Mouse (Mus musculus) E14TG2a.4 (cell line): Measurements from ENCODE around the gene Cacna2d4.

ENCODE experiments used
- CTCF ChIP-seq: conservative IDR thresholded peaks from 2 replicates; pipeline ENCODE4 v1.5.1; 2014; ENCODE audit warnings: low read length
- NANOG ChIP-seq: IDR thresholded peaks from 2 replicates; pipeline ENCODE4 v1.6.1; 2014; ENCODE audit warnings: borderline replicate concordance, low read length, mixed read lengths

- TF ChIP-seq CTCF (no peak), NANOG (no peak)
Measured at GRCm38 (mm10) chr6:119325978-119326377, 89.7 kb downstream of the Cacna2d4 start.
